Mouse (Mus musculus) embryonic facial prominence, embryonic 11.5 days (tissue): Measurements from ENCODE around the gene Cgnl1. TPM values are rescaled to one million over a fixed set of nuclear protein-coding genes. Genes with fewer than 3 reads are reported as not detected.
A peak's percentile ranks its signal among the peaks of the same experiment; 100 is the strongest.

ENCODE experiments used
- ATAC-seq: fragments of 200-750 bp; cut with Nextera tagmentation; replicated peaks from 2 replicates; pipeline ENCODE4 v1.8.0; 2017; ENCODE audit warnings: low read depth; ENCODE audit not compliant: insufficient number of reproducible peaks, low FRiP score, low TSS enrichment
- DNase-seq: peaks from one replicate; pipeline ENCODE4 v3.0.0-alpha.2; 2015; ENCODE audit warnings: low spot score
- H3K27ac ChIP-seq: fragments of 300-500 bp; sonication (generic); replicated peaks from 2 replicates; pipeline ENCODE4 v1.5.1; 2014; ENCODE audit warnings: mild to moderate bottlenecking, low read depth, low read length, control low read depth
- H3K27me3 ChIP-seq: fragments of 300-500 bp; sonication (generic); 2 replicates; pipeline ENCODE4 v1.6.1; 2014; ENCODE audit warnings: mild to moderate bottlenecking, low read length, moderate library complexity, mixed read lengths; ENCODE audit not compliant: control insufficient read depth, insufficient read depth
- H3K36me3 ChIP-seq: fragments of 300-500 bp; sonication (generic); replicated peaks from 2 replicates; pipeline ENCODE4 v1.6.1; 2014; ENCODE audit warnings: low read depth, mild to moderate bottlenecking, low read length, moderate library complexity, mixed read lengths; ENCODE audit not compliant: control insufficient read depth, insufficient read depth
- H3K4me1 ChIP-seq: fragments of 300-500 bp; sonication (generic); 2 replicates; pipeline ENCODE4 v1.6.1; 2014; ENCODE audit warnings: low read length, mixed read lengths; ENCODE audit not compliant: control insufficient read depth, insufficient read depth
- H3K4me2 ChIP-seq: fragments of 300-500 bp; sonication (generic); 2 replicates; pipeline ENCODE4 v1.6.1; 2014; ENCODE audit warnings: low read depth, mild to moderate bottlenecking, control low read depth, low read length, moderate library complexity
- H3K4me3 ChIP-seq: fragments of 300-500 bp; sonication (generic); 2 replicates; pipeline ENCODE4 v1.5.1; 2014; ENCODE audit warnings: low read depth, low read length, control low read depth
- H3K9ac ChIP-seq: fragments of 300-500 bp; sonication (generic); replicated peaks from 2 replicates; pipeline ENCODE4 v1.6.1; 2014; ENCODE audit warnings: mild to moderate bottlenecking, control low read depth, low read length
- H3K9me3 ChIP-seq: fragments of 300-500 bp; sonication (generic); replicated peaks from 2 replicates; pipeline ENCODE4 v1.6.1; 2016; ENCODE audit warnings: mild to moderate bottlenecking, low read length, inconsistent platforms, mixed read lengths; ENCODE audit not compliant: control insufficient read depth
- WGBS: fragments of 180-500 bp; shearing (Covaris S2); extraction: QIAGEN DNeasy Blood & Tissue Kit; methylation state at CpG from one replicate; pipeline ENCODE4 v1.1.7; 2014; 5-methylcytosine and 5-hydroxymethylcytosine counted together
- polyA plus RNA-seq: library from polyadenylated mRNA; unstranded; fragments of >200 nt; fragmentation: Nextera tagmentation; extraction: Ambion mirVana; gene quantifications from 2 replicates; pipeline ENCODE4 v1.2.1, GENCODE M21; 2014

Cgnl1 gene
- polyA plus RNA-seq, 1 experiment from 2014 or later = 5.4 TPM

GRCm38 (mm10) chr9:71808640-71809254 lies 37.3 kb upstream of the Cgnl1 start:
- Histone ChIP-seq H3K36me3 (no peaks in the 10 kb centered on the region), H3K4me1 (no peaks in the 10 kb centered on the region), H3K27me3 (no peaks in the 10 kb centered on the region), H3K9me3 (no peaks in the 10 kb centered on the region), H3K27ac (no peak overlapping the region), H3K4me3 (no peak overlapping the region), H3K4me2 (0 out of 2 replicates have a peak overlapping the region, but pooled peaks have one; percentile 19), H3K9ac (no peak overlapping the region)
- DNase-seq (peak; percentile 56), ATAC-seq (no peak)
- WGBS = 33% methylated on average over 11 of the region's 11 CpGs

GRCm38 (mm10) chr9:71807801-71808200 lies 36.4 kb upstream of the Cgnl1 start:
- H3K27me3 ChIP-seq = no peaks in the 10 kb centered on the region
- WGBS = 50% methylated on average over 4 of the region's 4 CpGs
- ATAC-seq (no peak), DNase-seq (no peak)
- H3K4me2 ChIP-seq = no peak overlapping the region
- no peak overlapping the region for H3K4me3 ChIP-seq
- H3K27ac ChIP-seq = no peak overlapping the region
- H3K9ac ChIP-seq = no peak overlapping the region
- H3K36me3 ChIP-seq = no peaks in the 10 kb centered on the region
- H3K4me1 ChIP-seq = no peaks in the 10 kb centered on the region
- no peaks in the 10 kb centered on the region for H3K9me3 ChIP-seq

- Histone ChIP-seq H3K27me3 (no peaks in the 10 kb centered on the region), H3K36me3 (no peaks in the 10 kb centered on the region), H3K4me1 (no peaks in the 10 kb centered on the region), H3K9ac (no peak overlapping the region), H3K4me2 (no peak overlapping the region), H3K4me3 (no peak overlapping the region), H3K9me3 (no peaks in the 10 kb centered on the region), H3K27ac (no peak overlapping the region)
- WGBS = 5% methylated on average over 2 of the region's 2 CpGs
- peak; percentile 24; the same call in 1 of the 2 replicates for ATAC-seq
- peak; percentile 86 for DNase-seq
Measured at GRCm38 (mm10) chr9:71806422-71806805, 35.0 kb upstream of the Cgnl1 start.

GRCm38 (mm10) chr9:71805646-71806421 lies 34.4 kb upstream of the Cgnl1 start:
- no peak for ATAC-seq
- 41% methylated on average over 6 of the region's 6 CpGs for WGBS

GRCm38 (mm10) chr9:71804116-71804515 lies 32.7 kb upstream of the Cgnl1 start:
- no peak overlapping the region for H3K27ac ChIP-seq

More at GRCm38 (mm10) chr9:71805646-71806421, 34.4 kb upstream of the Cgnl1 start:
- Histone ChIP-seq H3K9ac (no peak overlapping the region; the same call in 1 of the 2 replicates), H3K9me3 (no peaks in the 10 kb centered on the region), H3K4me1 (no peaks in the 10 kb centered on the region), H3K4me3 (no peak overlapping the region), H3K4me2 (no peak overlapping the region), H3K27me3 (no peaks in the 10 kb centered on the region), H3K36me3 (no peaks in the 10 kb centered on the region), H3K27ac (no peak overlapping the region)
- DNase-seq = no peak

GRCm38 (mm10) chr9:71803281-71803680 lies 31.9 kb upstream of the Cgnl1 start:
- no peak for ATAC-seq
- DNase-seq = no peak
- Histone ChIP-seq H3K4me1 (no peaks in the 10 kb centered on the region), H3K4me2 (no peak overlapping the region), H3K27ac (no peak overlapping the region), H3K9me3 (no peaks in the 10 kb centered on the region), H3K36me3 (no peaks in the 10 kb centered on the region), H3K4me3 (no peak overlapping the region), H3K9ac (peak overlapping the region; percentile 13; the same call in 1 of the 2 replicates), H3K27me3 (no peaks in the 10 kb centered on the region)
- 63% methylated on average over 7 of the region's 7 CpGs for WGBS

More at GRCm38 (mm10) chr9:71804116-71804515, 32.7 kb upstream of the Cgnl1 start:
- 22% methylated on average over 6 of the region's 6 CpGs for WGBS
- H3K4me2 ChIP-seq = no peak overlapping the region
- no peak overlapping the region for H3K4me3 ChIP-seq
- no peaks in the 10 kb centered on the region for H3K36me3 ChIP-seq
- DNase-seq (no peak), ATAC-seq (no peak)
- no peak overlapping the region for H3K9ac ChIP-seq
- no peaks in the 10 kb centered on the region for H3K4me1 ChIP-seq
- no peaks in the 10 kb centered on the region for H3K27me3 ChIP-seq
- no peaks in the 10 kb centered on the region for H3K9me3 ChIP-seq

GRCm38 (mm10) chr9:71799598-71799997 lies 28.2 kb upstream of the Cgnl1 start:
- DNase-seq (no peak), ATAC-seq (no peak)
- WGBS = 87% methylated on average over 5 of the region's 5 CpGs
- Histone ChIP-seq H3K9ac (no peak overlapping the region), H3K27me3 (no peaks in the 10 kb centered on the region), H3K4me3 (no peak overlapping the region), H3K4me2 (no peak overlapping the region), H3K9me3 (no peaks in the 10 kb centered on the region), H3K4me1 (no peaks in the 10 kb centered on the region), H3K36me3 (no peaks in the 10 kb centered on the region), H3K27ac (no peak overlapping the region)

GRCm38 (mm10) chr9:71798176-71798575 lies 26.8 kb upstream of the Cgnl1 start:
- Histone ChIP-seq H3K9ac (no peak overlapping the region), H3K4me1 (no peaks in the 10 kb centered on the region), H3K4me3 (no peak overlapping the region), H3K27ac (no peak overlapping the region), H3K27me3 (no peaks in the 10 kb centered on the region), H3K9me3 (no peaks in the 10 kb centered on the region), H3K36me3 (no peaks in the 10 kb centered on the region), H3K4me2 (no peak overlapping the region)
- WGBS = 74% methylated on average over 5 of the region's 5 CpGs
- DNase-seq (no peak), ATAC-seq (no peak)
